Mouse (Mus musculus): Measurements from ENCODE around the gene Rbfox1. TPM values are rescaled to one million over a fixed set of nuclear protein-coding genes. Genes with fewer than 3 reads are reported as not detected.
A peak's percentile ranks its signal among the peaks of the same experiment; 100 is the strongest.

The Rbfox1 gene
- polyA plus RNA-seq, 1 experiment, result 5.6 TPM

DNA sequence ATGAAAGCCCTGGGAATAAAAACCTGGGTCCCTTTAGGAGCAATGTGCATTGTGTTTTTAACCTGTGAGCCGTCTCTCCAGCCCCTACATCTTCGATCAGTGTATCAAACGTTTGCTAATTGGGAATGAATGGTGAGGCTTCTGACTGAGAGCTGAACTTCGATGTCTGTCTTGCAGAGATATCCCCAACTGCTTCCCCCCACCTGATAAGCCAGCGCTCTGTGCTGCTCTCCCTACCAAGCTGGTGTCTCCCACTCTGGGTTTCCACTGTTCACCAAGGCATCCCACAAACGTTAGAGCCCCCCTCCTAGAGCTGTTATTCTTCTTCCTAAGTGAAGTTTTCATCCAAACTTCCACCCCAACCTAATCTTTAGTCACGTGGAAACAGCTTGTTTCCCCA is 1112.7 kb downstream of the Rbfox1 start:
- Histone ChIP-seq H3K27me3 (ENCODE audit: control insufficient read depth, insufficient read depth, low read length) (no peaks in the 10 kb centered on the region), H3K4me3 (ENCODE audit: control insufficient read depth, insufficient read depth, low read length) (no peak overlapping the region), H3K36me3 (ENCODE audit: control insufficient read depth, insufficient read depth, low read length) (no peaks in the 10 kb centered on the region), H3K4me1 (replicated peaks; ENCODE audit: control insufficient read depth, insufficient read depth, low read length) (no peaks in the 10 kb centered on the region), H3K27ac (ENCODE audit: control insufficient read depth, insufficient read depth, low read length) (no peak overlapping the region)
- no peak for DNase-seq
- TF ChIP-seq CTCF (IDR thresholded peaks at IDR 0.05; ENCODE audit: borderline replicate concordance, control insufficient read depth, extremely low read depth, insufficient read depth, low read length, poor library complexity), result no peak
- TF ChIP-seq POLR2A (IDR thresholded peaks at IDR 0.05; ENCODE audit: control insufficient read depth, extremely low read depth, insufficient read depth, low read length, poor library complexity), result no peak
- WGBS, result 65% methylated on average over 7 of the region's 7 CpGs

DNA sequence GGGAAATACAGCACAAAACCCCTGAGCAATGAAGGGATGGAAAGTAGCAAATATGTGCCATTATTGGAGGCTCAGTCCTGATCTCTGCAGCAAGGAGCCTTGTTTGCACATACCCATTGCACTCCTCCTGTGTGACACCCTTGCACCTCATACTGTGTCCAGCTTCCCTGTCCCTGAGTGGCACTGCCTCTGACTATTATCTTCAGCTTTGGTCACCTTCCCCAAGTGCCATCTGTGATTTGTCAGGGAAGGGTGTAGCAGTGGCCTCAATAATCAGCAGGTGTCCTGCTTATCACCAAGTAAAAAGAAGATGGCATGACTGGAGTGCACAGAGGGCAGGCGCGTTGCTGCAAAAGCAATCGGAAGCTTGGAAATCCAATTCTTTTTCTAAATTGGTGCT is 1119.4 kb downstream of the Rbfox1 start:
- no peaks in the 10 kb centered on the region for H3K36me3 ChIP-seq (ENCODE audit: control insufficient read depth, insufficient read depth, low read length)
- no peak overlapping the region for H3K4me3 ChIP-seq (ENCODE audit: control insufficient read depth, insufficient read depth, low read length)
- 96% methylated on average over 3 of the region's 3 CpGs for WGBS
- no peaks in the 10 kb centered on the region for H3K27me3 ChIP-seq (ENCODE audit: control insufficient read depth, insufficient read depth, low read length)
- no peaks in the 10 kb centered on the region for H3K4me1 ChIP-seq (replicated peaks; ENCODE audit: control insufficient read depth, insufficient read depth, low read length)
- H3K27ac ChIP-seq (ENCODE audit: control insufficient read depth, insufficient read depth, low read length), result no peak overlapping the region
- TF ChIP-seq POLR2A (IDR thresholded peaks at IDR 0.05; ENCODE audit: control insufficient read depth, extremely low read depth, insufficient read depth, low read length, poor library complexity) (no peak), CTCF (IDR thresholded peaks at IDR 0.05; ENCODE audit: borderline replicate concordance, control insufficient read depth, extremely low read depth, insufficient read depth, low read length, poor library complexity) (no peak)
- no peak for DNase-seq

DNA sequence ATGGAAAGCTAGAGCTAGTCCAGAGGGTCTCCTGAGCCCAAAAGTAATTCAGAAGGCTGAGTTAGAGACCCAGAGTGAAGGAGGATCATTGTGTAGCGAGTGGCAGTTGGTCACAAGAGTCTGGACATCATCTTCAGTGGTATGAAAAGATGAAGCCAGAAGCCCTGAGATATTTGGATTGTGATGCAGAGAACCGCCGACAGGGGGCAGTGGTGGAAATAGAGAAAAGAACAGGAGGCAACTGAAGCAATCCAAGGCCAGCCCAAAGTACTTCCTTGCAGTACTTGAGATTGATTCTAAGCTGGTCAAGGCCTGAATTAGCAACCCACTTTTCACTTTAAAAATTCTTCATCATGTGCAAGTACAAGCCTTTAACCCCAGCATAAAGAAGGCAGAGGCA is 1120.3 kb downstream of the Rbfox1 start:
- TF ChIP-seq CTCF (IDR thresholded peaks at IDR 0.05; ENCODE audit: borderline replicate concordance, control insufficient read depth, extremely low read depth, insufficient read depth, low read length, poor library complexity) (no peak), POLR2A (IDR thresholded peaks at IDR 0.05; ENCODE audit: control insufficient read depth, extremely low read depth, insufficient read depth, low read length, poor library complexity) (no peak)
- H3K27ac ChIP-seq (ENCODE audit: control insufficient read depth, insufficient read depth, low read length), result no peak overlapping the region
- no peak overlapping the region for H3K4me3 ChIP-seq (ENCODE audit: control insufficient read depth, insufficient read depth, low read length)
- peak; percentile 4 for DNase-seq
- H3K27me3 ChIP-seq (ENCODE audit: control insufficient read depth, insufficient read depth, low read length), result no peaks in the 10 kb centered on the region
- WGBS, result 35% methylated on average over 3 of the region's 3 CpGs
- no peaks in the 10 kb centered on the region for H3K4me1 ChIP-seq (replicated peaks; ENCODE audit: control insufficient read depth, insufficient read depth, low read length)
- H3K36me3 ChIP-seq (ENCODE audit: control insufficient read depth, insufficient read depth, low read length), result no peaks in the 10 kb centered on the region

- DNase-seq, result no peak
- H3K27ac ChIP-seq (ENCODE audit: control insufficient read depth, insufficient read depth, low read length), result no peak overlapping the region
- no peaks in the 10 kb centered on the region for H3K4me1 ChIP-seq (replicated peaks; ENCODE audit: control insufficient read depth, insufficient read depth, low read length)
- WGBS, result 85% methylated on average over 7 of the region's 7 CpGs
- TF ChIP-seq POLR2A (IDR thresholded peaks at IDR 0.05; ENCODE audit: control insufficient read depth, extremely low read depth, insufficient read depth, low read length, poor library complexity) (no peak), CTCF (IDR thresholded peaks at IDR 0.05; ENCODE audit: borderline replicate concordance, control insufficient read depth, extremely low read depth, insufficient read depth, low read length, poor library complexity) (no peak)
- no peaks in the 10 kb centered on the region for H3K27me3 ChIP-seq (ENCODE audit: control insufficient read depth, insufficient read depth, low read length)
- no peaks in the 10 kb centered on the region for H3K36me3 ChIP-seq (ENCODE audit: control insufficient read depth, insufficient read depth, low read length)
- no peak overlapping the region for H3K4me3 ChIP-seq (ENCODE audit: control insufficient read depth, insufficient read depth, low read length)
These were observed 1132.2 kb downstream of the Rbfox1 start for GRCm38 (mm10) chr16:7017310-7017709.

GRCm38 (mm10) chr16:7034231-7034630 is 1149.1 kb downstream of the Rbfox1 start:
- DNase-seq, result no peak
- H3K4me3 ChIP-seq (ENCODE audit: control insufficient read depth, insufficient read depth, low read length), result no peak overlapping the region
- H3K4me1 ChIP-seq (replicated peaks; ENCODE audit: control insufficient read depth, insufficient read depth, low read length), result no peaks in the 10 kb centered on the region
- H3K36me3 ChIP-seq (ENCODE audit: control insufficient read depth, insufficient read depth, low read length), result no peaks in the 10 kb centered on the region
- TF ChIP-seq POLR2A (IDR thresholded peaks at IDR 0.05; ENCODE audit: control insufficient read depth, extremely low read depth, insufficient read depth, low read length, poor library complexity) (no peak), CTCF (IDR thresholded peaks at IDR 0.05; ENCODE audit: borderline replicate concordance, control insufficient read depth, extremely low read depth, insufficient read depth, low read length, poor library complexity) (no peak)
- no peak overlapping the region for H3K27ac ChIP-seq (ENCODE audit: control insufficient read depth, insufficient read depth, low read length)
- WGBS, result 30% methylated on average over 5 of the region's 5 CpGs
- no peaks in the 10 kb centered on the region for H3K27me3 ChIP-seq (ENCODE audit: control insufficient read depth, insufficient read depth, low read length)

DNA sequence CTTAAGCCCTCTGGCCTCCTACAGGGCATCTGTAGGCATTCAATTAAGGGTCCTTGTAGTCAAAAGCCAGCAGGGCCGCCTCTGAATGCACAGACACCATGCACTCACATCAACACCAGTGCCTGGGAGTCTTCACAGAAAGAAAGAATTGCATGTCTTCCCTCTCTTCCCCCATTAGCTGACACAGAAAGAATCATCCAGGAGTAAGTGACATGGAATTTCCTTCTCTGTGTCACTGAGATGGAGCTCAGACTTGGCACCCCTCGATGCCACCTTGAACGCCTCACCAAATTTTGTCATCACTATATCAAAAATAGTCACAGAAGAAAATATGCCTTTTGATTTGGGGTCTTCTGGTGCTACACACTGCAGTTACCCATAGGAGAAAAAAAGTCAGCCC is 1151.4 kb downstream of the Rbfox1 start:
- Histone ChIP-seq H3K27ac (ENCODE audit: control insufficient read depth, insufficient read depth, low read length) (no peak overlapping the region), H3K4me1 (replicated peaks; ENCODE audit: control insufficient read depth, insufficient read depth, low read length) (no peaks in the 10 kb centered on the region), H3K36me3 (ENCODE audit: control insufficient read depth, insufficient read depth, low read length) (no peaks in the 10 kb centered on the region), H3K4me3 (ENCODE audit: control insufficient read depth, insufficient read depth, low read length) (no peak overlapping the region), H3K27me3 (ENCODE audit: control insufficient read depth, insufficient read depth, low read length) (no peaks in the 10 kb centered on the region)
- no peak for TF ChIP-seq POLR2A (IDR thresholded peaks at IDR 0.05; ENCODE audit: control insufficient read depth, extremely low read depth, insufficient read depth, low read length, poor library complexity)
- no peak for TF ChIP-seq CTCF (IDR thresholded peaks at IDR 0.05; ENCODE audit: borderline replicate concordance, control insufficient read depth, extremely low read depth, insufficient read depth, low read length, poor library complexity)
- DNase-seq, result no peak
- WGBS, result 92% methylated on average over 3 of the region's 3 CpGs

GRCm38 (mm10) chr16:7036988-7037387 is 1151.8 kb downstream of the Rbfox1 start:
- Histone ChIP-seq H3K27ac (ENCODE audit: control insufficient read depth, insufficient read depth, low read length) (no peak overlapping the region), H3K27me3 (ENCODE audit: control insufficient read depth, insufficient read depth, low read length) (no peaks in the 10 kb centered on the region), H3K4me1 (replicated peaks; ENCODE audit: control insufficient read depth, insufficient read depth, low read length) (no peaks in the 10 kb centered on the region), H3K36me3 (ENCODE audit: control insufficient read depth, insufficient read depth, low read length) (no peaks in the 10 kb centered on the region), H3K4me3 (ENCODE audit: control insufficient read depth, insufficient read depth, low read length) (no peak overlapping the region)
- TF ChIP-seq POLR2A (IDR thresholded peaks at IDR 0.05; ENCODE audit: control insufficient read depth, extremely low read depth, insufficient read depth, low read length, poor library complexity) (no peak), CTCF (IDR thresholded peaks at IDR 0.05; ENCODE audit: borderline replicate concordance, control insufficient read depth, extremely low read depth, insufficient read depth, low read length, poor library complexity) (no peak)
- no peak for DNase-seq
- 70% methylated on average over 8 of the region's 8 CpGs for WGBS

All from thymus, adult 2 months (tissue).